Mouse (Mus musculus): ENCODE results near the gene Wwc2.

DNA sequence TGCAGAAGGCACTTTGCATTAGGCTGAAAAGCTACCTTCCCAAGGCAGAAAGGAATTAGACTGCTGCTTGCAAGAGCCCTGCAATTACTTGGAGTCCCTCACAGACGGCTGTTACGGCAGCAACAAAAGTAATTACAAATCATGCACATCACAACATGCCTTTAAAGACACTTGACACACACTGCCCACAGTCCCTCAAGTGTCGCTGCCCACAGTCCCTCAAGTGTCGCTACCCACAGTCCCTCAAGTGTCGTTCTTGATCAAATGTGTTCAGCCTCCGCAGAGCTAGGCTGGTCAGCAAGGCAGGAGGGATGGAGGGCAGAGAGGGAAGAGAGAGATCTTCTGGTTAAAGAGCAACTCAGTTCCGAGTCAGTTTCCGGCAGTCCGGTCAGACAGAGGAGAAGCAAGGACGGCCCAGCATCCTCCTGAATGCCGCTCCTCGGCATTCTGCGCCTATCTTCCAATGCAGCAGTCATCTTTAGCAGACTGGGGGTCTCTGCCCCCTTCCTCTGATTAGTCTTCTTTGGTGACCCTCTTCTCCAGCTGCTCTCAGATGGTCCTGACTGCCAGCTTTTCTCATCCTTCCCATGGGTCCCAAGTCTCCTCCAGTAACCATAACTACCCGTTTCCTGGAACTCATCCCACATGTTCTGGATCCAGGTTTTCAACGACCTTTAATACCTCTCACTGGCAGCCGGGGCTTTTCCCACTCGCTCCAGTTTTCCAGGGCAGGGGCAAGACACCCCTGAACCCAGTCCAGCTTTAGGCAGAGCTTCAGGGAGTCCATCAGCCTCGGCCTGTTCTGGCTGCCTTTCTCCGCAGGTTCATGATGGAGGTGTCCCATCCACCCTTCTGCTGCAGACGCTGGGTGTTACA, 23.4 kb downstream of the Wwc2 start:
- TF ChIP-seq GATA1 (IDR thresholded peaks at IDR 0.05; ENCODE audit: borderline replicate concordance, low read length) (no peak), FLI1 (IDR thresholded peaks at IDR 0.05; ENCODE audit: low read length) (no peak)
